Mouse (Mus musculus) liver, adult 2 months (tissue): ENCODE measurements around the gene Ppp1ca.

ENCODE experiments used
- CTCF ChIP-seq: fragments of 200-500 bp; IDR thresholded peaks from 2 replicates; pipeline ENCODE4 v1.5.1; 2011; ENCODE audit warnings: low read depth, low read length, control low read depth
- POLR2A ChIP-seq: fragments of 200-500 bp; IDR thresholded peaks from 2 replicates; pipeline ENCODE4 v1.6.1; 2011; ENCODE audit warnings: low read length, control low read depth; ENCODE audit not compliant: insufficient read depth; ENCODE audit errors: extremely low read depth

- TF ChIP-seq POLR2A = no peak
- no peak for TF ChIP-seq CTCF
Measured at GRCm38 (mm10) chr19:4187303-4187702, 4.6 kb upstream of the Ppp1ca start.
